Mouse (Mus musculus) gastrocnemius, postnatal 25 days (tissue): ENCODE measurements around the gene Cd24a. TPM values are rescaled to one million over a fixed set of nuclear protein-coding genes. Genes with fewer than 3 reads are reported as not detected.

Experiments
- DNase-seq: peaks from one replicate; pipeline ENCODE4 v3.0.0; 2022
- total RNA-seq, 2 experiments: library from RNA; stranded (reverse); gene quantifications; 1 replicate in 1 of 2; 2 replicates in 1 of 2; pipeline ENCODE4 v1.2.3; 2021

Cd24a gene
- total RNA-seq, 2 experiments from 2014 or later = 39.5 to 77.7 TPM

DNA sequence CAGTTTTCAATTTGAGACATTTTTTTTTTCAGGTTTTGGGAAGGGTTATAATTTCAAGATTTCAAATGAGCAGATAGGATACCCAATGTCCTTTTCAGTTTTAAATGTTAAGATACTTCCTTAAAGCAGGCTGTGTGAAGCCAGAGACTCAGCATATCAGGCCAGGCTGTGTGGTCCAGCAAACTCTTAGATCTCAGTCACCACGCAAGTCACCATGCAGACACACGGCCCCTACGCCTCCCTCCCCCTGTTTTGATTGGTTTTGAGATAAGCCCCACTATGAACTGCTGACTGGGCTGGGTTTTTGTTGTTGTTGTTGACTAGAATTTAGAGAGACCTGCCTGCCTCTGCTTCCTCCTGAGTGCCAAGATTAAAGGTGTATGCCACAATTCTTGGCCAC is 3.2 kb downstream of the Cd24a start:
- DNase-seq = no peak

DNA sequence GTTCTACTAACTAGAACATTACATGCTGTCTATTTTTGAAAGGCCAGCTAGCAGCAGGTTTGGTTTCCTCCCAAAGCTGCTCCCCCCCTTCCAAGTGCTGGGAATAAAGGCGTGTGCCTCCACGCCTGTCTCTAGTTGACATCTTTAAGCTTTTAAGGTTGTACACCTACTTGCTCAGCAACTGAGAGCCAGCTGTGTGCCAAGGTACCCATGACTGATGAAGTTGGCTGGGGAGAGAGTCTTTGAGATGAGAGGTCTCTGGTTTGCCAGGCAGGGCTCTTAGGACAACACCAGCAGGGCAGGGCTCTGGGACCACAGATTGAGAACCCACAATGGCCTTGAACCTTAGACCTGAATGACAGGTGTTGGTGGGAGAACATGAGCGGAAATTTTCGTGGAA is 6.5 kb downstream of the Cd24a start:
- DNase-seq = no peak

DNA sequence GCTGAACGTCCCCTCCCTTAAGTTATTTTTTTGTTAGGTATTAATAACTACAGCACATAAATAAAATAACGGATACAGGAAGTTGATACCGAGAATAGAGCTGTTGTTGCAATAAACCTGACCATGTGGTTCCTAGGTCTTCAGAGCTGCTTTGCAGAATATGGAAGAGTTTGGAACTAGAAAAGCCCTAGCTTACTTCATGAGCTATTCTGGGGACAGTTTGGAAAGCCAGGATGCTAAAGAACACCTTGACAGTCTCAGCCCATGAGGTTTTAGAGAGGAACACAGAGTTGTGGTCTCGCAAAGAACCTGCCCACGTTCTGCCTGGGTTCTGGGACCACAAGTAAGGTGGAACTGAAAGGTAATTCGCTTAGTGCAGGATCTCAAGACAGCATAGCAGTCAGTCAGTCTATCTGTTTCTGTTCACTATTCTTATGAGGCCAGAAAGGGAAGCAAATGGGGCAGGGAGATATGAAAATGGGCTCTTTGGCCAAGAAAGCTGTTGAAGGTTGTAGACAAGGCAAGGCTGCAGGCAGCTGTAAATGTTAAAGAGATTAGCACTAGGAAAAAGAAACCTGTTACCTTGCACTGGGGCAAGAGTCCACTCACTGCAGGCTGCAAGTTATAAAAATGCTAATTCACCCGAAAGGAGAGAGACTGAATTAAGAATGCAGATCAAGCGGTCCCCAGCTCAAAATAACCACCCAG is 10.5 kb downstream of the Cd24a start:
- DNase-seq = no peak

DNA sequence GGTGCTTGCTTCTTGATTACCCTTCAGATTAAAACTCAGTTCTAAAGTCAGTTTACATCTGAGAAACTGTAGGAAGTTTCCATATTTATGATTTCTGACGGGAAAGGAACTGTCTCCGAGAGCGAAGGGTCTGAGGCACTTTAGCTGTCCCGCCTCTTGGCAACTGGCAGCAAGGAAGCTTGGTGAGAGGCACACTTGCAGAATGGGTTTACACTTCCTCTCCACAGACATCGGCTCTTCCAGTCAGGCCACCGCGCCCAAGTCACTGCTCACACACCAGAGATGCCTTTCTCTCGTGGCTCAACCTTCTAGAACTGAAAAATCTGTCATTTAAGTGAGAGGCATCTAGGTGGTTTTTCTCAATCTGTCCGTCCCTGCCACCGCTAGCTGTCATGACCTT is 13.4 kb downstream of the Cd24a start:
- no peak for DNase-seq

DNA sequence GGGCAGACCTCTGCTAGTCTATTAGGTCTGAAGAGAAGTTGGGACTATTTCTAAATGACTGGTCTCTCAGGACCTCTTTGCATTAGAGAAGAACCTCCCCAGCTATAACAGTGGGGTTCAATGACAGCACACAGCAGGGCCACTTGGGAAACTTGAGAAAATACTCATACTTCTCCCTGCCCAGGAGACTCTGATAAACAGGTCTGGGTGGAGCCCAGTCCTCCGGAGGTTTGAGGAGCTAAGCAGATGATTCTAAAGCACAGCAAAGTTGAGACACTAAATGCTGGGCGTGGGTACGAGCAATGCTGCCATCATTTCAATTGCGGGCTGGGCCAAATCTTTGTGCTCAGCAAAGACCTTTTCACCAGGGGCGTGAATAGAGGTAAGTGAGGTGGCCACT is 15.1 kb downstream of the Cd24a start:
- no peak for DNase-seq

DNA sequence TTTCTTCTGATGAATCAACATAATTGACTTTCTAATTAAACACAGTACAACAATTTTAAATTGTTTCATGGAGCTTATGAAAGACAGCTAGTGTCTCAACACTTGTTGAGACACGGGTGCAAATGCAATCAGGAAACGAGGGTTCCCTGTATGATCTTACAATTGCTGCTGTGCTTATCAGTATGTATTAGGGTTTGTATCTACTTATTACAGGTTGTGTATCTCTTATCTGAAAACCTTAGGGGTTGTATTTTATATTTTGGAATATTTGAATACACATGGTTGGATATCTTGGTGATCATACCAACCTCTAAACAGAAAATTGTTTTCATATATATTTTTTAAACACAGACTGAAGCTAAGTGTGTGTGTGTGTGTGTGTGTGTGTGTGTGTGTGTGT is 16.1 kb downstream of the Cd24a start:
- no peak for DNase-seq

DNA sequence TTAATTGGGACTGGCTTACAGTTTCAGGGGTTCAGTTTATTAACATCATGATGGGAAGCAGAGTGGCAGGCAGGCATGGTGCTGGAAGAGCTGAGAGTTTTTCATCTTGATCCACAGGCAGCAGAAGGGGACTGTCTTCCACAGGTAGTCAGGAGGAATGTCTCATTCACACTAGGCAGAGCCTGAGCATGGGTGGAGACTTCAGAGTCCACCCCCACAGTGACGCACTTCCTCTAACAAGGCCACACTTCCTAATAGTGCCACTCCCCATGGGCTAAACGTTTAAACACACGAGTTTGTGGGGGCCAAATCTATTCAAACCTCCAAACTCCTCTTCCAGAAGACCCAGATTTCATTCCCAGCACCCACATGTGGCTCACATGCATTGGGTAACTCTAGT is 16.8 kb downstream of the Cd24a start:
- DNase-seq = no peak

DNA sequence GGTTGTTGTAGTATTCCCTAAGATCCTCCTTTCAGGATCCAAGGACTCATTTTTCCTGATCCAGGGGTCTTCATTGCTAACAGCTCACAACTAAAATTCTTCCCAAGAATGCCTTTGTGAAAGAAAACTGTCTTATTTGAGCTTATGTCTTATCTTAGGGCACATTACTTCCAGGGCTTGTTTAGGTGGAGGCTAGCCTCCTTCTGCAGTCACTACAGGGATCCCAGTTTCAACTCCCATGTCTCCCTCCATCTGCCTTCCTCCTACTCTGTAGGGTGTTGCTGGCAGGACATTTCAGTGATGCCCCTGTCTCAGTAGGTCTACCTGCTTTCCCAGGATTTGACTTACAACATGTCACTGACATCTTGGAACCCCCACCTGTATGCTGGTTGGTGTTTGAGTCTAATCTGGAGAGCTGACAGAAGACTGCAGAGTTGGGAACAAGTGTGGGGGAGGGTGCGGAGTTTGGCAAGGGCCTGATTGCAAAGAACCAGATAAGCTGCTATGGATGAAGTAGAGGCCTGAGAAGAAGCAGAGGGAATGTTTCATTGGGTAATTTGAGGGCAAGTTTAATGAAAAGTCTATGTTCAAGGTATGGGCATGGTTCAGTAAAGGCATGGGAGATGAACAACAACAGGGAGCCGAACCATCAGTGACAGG is 20.1 kb downstream of the Cd24a start:
- DNase-seq = no peak

DNA sequence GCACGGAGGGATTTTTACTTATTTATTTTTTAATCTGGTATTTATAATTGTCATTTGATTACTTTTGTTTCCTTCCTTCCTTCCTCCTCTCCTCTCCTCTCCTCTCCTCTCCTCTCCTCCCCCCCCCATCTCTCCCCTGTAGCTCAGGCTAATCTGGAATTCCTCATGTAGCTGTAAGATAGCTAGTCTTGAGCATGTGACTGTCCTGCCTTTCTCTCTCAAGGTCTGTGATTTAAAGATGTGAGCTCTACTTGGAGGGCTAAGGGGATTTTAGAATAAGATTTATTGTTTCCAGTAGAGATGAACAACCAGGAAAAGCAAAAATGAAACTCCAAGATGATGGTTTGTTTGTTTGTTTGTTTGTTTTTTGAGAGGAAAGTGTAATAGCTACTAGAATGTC is 23.0 kb downstream of the Cd24a start:
- DNase-seq = no peak

DNA sequence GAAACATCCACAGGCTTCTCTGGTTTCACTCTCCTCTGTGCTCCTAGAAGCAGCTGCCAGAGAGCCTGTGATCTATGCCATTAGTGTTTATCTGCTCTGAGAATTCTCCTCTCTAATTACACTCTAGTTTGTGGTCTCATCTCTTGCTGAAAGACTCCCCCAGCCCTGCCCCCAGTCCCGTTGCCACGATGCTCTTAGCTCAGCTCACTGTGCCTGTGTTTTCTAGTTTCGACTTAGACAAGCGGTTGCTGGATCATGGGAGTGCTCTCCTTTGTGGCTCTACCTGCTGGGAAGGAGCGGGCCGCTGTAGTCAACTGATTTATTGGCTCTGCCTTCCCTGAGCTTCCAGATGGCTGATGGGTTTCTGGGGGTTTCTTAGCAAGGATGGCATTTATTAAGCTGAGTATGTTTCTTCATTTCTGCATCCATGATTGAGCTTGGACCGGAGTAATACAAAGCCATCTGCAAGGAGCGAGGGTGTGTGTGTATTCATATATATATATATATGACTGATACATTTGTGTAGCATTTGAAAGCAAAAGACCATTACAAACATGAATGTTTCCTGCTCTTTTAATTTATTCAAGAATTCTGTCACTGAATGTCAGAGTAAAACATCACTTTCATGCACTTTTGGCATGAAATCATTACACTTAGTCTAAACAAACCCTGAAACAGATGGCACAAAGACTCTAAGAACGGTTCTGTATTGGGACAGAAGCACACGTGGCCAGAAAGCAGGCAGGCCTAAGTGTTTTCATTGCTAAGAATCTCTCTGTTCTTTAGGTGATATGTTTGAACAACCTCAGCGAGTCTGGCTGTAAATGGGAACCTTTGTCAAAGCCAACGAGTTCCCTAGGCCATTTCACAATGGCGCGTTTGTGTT is 23.7 kb downstream of the Cd24a start:
- no peak for DNase-seq

DNA sequence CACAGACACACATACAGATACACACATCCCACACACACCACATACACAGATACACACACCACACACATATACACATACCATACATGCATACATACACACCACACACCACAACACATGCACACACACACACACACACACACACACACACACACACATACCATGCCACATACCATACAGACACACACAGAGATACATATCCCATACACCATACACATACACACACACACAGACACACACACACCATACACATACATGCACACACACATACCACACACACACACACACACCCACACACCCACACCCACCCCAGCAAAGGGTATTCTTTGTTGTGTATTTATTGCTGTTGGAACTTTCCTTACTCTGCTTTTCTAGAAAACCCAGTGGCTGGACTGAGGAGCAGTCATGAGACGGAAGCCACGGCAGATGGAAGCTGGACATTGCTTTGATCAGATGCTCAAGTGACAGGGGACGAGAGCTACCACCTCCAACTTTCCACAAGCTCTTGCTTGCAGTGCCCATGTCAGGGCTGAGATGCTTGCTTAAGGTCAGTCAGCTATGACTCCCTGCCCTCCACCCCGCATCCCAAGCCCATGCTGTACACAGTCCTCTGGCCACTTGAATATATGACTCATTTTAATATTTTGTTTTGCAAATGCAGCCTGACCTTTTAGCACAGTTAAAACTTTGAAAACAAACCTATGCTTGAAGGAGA is 26.0 kb downstream of the Cd24a start:
- DNase-seq = no peak

DNA sequence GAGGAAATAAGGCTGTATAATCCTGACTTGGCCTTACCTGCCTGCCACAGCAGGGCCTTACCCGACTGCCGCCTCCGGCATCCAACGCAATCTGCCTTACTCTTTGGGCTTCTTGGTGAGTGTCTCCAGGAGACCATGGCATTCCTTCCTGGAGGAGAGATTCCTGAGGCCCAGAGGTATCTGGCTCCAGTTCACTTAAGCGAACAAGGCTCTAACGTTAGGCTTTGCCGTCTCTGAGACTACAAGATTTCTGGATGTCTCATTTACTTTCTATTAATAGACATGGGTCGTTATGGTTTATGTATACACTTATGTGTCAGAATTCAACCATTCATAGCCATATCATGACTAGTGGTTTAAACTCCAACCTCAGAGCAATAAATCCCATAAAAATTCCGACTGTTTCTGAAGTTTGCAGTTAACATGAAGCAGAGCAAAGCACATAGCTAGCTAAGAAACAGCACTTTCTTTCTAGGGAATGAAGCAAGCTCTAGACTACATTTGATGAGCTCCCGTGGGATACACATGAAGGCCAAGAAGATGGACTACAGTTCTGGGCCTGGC is 26.7 kb downstream of the Cd24a start:
- DNase-seq = no peak

DNA sequence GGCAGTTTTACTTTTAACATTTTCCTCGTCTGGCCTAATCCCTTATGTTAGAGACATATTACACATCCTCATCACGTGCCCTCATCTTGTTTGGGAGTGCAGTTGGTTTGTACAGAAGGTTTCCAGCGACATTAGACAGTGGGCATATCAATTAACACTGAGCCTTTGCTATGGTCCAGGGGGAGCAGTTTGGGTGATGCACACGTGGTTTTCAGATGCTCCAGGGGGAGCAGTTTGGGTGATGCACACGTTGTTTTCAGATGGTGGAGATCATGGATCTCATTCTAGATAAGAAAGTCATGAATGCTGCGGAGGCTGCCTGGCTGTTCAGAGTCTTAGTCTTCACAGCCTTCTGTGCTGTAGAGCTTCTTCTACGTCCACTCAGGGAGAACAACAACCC is 27.8 kb downstream of the Cd24a start:
- DNase-seq = no peak

DNA sequence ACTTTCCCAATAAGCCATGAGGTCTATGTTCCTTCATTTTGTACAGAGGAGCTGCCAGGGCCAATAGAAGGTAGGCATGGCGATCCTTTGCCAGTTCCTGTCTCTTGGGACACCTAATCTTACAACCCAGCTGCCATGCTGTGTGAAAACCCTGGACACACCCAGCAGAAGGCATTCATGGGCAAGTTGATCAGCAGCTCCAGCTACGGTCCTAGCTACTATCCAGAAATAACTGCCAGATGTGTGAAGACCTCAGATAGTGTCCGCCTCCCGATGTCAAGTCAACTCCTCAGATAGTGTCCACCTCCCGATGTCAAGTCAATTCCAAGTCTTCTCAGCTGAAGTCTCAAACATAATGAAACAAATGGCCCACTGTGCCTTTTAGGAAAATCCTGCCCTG is 31.4 kb downstream of the Cd24a start:
- DNase-seq = no peak

DNA sequence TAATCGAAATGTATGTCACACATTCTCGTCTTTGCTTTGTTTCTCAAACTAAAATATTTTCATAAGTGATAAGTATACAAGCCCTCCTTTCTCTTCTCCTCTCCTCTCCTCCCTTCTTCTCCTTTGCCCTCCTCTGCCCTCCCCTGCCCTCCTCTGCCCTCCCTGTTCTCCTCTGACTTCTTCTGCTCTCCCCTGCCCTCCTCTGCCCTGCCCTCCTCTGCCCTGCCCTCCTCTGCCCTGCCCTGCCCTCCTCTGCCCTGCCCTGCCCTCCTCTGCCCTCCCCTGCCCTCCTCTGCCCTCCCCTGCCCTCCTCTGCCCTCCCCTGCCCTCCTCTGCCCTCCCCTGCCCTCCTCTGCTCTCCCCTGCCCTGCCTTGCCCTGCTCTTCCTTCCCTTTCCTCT is 31.9 kb downstream of the Cd24a start:
- no peak for DNase-seq

DNA sequence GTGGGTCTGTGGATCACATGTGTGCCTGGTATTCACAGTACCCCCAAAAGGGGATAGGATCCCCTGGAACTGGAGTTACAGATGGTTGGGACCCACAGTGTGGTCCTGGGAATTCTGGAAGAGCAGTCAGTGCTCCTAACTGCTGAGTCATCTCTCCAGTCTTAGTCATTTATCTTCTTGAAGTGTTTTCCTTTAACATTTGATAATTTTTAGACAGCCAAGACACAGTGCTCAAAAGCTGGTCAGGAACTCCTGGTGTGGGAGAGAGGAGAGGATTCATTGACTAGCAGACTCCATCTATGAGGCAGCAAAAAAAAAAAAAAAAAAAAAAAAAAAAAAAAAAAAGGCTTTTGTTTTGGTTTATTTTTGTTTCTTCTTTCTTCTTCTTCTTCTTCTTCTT is 33.0 kb downstream of the Cd24a start:
- DNase-seq = no peak

DNA sequence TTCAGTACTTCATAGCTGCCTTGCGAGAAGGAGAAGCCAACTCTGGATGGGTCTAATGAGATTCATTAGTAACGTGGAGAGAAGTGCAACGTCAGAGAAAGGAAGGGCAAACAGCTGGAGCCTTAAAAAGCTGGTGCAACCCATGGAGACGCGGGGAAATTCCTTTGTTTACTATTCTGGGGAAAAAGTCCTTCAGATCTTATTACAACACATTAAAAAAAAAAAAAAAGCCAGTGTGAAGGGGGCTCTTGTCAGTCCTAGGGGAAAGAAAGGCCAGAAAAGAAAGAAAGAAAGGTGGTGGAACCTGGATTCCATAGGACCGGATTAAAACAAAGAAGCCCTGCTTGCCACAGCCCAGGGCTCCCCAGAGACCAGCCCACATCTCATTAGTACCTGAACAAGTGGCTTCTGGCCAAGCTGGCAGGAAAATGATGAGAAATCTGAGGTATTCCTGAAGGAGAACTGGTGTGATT is 41.0 kb downstream of the Cd24a start:
- DNase-seq = no peak

DNA sequence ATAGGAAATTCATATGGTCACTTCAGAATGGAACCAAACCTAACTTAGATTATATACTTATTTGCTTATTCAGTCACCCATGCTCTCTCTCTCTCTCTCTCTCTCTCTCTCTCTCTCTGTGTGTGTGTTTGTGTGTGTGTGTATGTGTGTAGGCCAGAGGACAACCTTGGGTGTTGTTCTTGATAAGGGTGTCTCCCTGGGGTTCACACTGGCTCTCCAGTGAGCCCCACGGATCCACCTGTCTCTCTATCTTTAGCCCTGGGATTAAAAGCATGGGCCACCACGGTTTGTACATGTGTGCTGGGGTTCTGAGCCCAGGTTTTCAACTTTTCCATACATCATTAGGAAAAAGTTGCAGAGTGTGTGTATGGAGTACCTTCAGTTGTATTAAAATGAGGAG is 41.9 kb downstream of the Cd24a start:
- DNase-seq = no peak

DNA sequence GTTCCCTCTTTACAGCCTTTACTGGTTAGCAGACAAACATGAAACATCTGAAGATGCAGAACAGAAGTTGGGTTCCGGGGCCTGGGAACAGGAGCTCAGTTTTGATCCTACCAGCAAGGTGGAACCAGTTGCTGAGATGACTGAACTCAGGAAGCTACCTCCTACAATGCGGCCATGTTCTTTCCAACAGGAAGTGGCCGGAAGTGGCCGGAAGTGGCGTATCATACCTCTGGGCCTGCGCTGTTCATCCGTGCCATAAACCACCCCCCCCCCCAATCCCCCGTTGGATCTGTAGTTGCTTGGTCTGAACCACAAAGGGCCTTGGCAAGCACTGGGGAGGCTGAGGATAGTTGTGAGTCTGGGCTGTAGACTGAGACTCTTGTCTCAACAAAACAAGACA is 45.4 kb downstream of the Cd24a start:
- no peak for DNase-seq

DNA sequence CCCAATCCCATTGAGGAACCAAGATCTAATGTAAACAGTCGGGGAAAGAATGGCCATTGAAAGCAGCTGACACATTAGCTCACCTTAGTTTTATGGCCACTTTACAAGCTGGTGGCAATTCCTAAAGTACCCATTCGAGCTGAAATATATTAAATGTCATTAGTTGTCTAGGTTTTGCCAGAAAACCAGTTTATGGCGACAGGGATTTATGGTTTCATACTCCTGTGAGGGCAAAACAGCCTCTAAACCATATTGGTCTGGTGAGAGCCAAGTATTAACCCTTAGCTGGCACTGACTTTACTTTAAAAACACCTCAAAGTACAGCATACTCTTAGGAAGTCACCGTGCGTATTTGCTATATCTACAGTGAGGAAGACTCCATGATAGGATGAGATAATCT is 46.3 kb downstream of the Cd24a start:
- no peak for DNase-seq

DNA sequence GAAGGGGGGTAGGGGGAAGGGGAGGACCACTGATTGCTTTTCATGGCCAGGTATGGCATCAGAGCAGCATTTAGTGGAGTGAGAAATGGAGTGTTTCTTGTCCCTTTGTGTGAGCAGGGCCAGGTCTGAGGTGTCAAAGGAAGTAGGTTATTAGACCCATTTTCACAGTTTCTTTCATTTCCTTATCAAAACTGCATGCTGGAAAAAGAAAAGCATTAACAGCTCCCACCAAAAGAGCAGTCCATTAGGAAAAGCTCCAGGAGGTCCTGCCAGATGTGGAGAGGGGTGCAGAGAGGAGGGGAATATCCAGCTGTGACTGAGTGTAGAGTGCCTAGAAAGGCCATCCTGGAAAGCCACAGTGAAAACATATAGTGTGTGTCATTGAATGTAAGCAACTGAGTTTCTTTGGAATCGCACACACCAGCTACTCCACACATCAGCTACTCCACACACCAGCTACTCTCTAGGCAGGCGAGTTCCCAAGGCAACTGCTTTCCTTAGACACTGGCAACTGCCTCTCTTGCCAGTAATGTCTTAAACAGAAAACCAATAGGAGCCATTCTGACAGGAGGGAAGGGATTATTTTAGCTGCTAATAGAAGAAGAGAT is 46.8 kb downstream of the Cd24a start:
- no peak for DNase-seq

DNA sequence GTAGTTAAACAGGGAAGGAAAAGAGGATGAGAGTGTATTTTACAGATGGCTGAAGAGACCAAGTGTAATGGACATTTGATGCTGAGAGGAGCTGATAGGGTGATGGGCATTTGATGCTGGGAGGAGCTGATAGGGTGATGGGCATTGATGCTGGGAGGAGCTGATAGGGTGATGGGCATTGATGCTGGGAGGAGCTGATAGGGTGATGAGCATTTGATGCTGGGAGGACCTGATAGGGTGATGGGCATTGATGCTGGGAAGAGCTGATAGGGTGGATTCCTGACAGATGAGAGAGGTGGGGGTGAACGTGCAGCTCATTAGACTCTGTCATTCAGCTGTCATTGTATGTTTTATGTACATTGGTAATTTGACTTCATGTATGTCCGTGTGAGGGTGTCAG is 47.5 kb downstream of the Cd24a start:
- DNase-seq = no peak
